Mouse (Mus musculus) liver, adult 2 months (tissue): ENCODE results near the gene Olfr586.

ENCODE experiments used
- CTCF ChIP-seq: fragments of 200-500 bp; IDR thresholded peaks from 2 replicates; pipeline ENCODE4 v1.5.1; 2011; ENCODE audit warnings: low read depth, low read length, control low read depth
- POLR2A ChIP-seq: fragments of 200-500 bp; IDR thresholded peaks from 2 replicates; pipeline ENCODE4 v1.6.1; 2011; ENCODE audit warnings: low read length, control low read depth; ENCODE audit not compliant: insufficient read depth; ENCODE audit errors: extremely low read depth

- no peak for TF ChIP-seq CTCF
- TF ChIP-seq POLR2A: no peak
Observed at GRCm38 (mm10) chr7:103140579-103140978, 15.1 kb upstream of the Olfr586 start, which contains the start of gene Olfr588-ps1.
